Mouse (Mus musculus) thymus, postnatal 10 days (tissue): ENCODE results near the gene Baiap2.
A peak's percentile ranks its signal among the peaks of the same experiment; 100 is the strongest.

Experiments
- DNase-seq, 2 experiments: peaks; one replicate each; pipeline ENCODE4 v3.0.0; 2021; ENCODE audit warnings: low spot score in 2 of 2

Gene Baiap2

DNA sequence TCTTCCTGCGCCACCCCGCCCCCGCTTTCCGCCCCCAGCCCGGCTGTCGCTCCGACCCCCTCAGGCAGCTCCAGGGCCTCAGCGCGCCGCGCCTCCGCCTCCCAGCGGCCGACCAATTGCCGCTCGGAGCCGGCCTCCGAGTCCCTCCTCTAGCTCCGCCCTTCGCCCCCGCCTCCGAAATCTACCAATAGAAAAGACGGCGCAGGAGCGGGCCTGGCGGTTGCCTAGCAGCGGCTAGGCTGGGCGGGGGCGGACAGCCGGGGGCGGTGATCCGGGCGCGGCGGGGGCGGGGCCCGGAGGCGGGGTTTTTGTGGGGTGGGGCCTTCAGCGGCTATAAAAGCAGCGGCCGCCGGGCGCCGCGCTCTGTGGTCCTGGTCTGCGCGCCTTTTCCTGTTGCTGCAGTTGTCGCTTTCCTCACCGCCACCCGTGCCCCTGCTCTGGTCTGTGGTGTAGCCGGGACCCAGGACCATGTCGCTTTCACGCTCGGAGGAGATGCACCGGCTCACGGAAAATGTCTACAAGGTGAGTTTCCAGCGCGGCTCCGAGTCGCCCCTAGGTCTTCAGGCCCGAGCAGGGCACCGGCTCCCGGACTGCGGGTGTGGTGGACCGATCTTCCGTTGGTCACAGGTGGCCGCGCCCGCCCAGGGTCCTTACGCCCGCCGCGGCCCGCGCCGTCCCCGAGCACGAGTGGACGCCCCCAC, at the start of gene Baiap2:
Gene Baiap2, plus strand, starts transcription at position 37 of the 701 bp plus-strand sequence.
- DNase-seq, result peak; percentile 99

DNA sequence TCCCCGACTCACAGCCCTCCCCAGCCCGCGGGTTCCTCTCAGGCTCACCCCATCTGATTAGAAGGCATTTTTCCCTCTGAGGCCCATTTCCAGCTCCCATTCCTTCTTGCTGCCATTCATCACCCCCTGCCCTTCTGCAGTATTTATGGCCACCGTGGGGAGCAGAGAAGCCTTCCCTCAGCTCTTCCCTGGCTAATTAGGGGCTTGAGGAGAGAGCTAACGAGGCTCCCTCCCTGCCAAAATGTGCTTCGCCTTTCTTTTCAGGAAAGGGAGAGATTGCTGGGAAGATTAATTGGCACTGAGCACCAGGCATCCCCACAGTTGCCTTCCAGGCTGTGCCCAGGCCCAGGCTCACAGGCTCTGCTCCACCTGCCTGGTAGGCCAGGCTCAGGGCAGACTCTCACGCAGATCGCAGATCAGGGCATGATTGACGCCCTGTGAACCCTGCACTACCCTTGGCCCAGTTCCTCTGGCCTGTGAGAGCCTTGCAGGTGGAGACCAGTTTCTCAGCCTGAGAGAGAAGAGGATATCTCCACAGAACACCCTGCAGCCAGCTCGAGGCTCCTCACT, 48.8 kb upstream of the Baiap2 start:
- no peak for DNase-seq

DNA sequence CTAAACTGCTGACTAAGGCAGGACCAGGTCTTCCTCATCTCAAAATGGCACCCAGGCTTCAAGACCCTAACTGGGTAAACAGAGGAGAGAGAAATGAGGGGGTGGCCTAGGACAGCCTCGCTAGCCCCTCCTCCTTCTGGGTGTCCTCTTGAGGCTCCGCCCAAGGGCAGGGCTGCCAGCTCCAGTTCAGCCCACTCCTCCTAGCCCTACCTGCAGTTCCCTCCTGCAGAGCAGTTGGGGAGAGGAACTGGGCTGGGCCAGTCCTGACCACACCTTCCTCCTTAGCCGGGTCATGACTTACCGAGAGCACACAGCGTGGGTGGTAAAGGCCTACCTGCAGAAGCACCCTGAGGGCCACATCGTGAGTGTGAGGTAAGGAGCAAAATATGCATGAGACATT, 47.9 kb upstream of the Baiap2 start:
- DNase-seq, result no peak

DNA sequence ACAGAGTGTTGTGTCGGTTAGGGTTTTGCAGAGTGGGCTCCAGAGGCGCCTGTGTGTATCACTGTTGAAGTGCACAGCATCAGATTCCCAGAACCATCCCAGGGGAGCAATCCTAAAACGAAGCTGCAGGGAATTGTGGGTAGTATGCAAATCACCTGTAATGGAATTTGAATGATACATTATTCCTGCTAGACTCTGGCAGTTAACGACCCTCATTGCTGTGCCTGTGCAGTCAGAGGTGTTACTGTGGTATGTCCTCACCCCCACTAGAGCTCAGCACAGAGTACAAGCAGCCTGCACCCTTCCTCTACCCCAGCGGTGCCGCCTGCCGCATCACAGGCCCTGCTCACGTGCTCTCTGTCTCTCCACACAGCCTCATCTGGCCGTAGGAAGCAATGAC, 45.5 kb upstream of the Baiap2 start:
- DNase-seq, result no peak

DNA sequence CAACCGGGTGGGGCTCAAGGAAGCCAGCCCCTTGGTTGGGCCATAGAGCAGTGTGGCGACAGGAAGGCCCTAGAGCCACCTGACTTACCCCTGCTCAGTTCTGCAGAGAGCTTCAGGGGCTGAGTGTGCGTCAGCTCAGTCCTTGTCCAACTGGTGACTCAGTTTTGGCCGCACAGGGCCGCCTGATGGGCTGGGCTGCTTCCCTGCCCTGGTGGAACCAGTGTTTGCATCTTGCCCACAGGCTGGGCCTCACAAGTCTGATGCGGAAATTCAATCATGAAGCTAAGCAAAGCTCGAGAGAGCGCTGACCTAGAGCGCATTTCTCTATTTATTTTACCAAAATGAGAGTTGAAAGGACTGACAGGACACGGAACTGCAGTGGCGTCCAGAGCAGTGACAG, 43.6 kb upstream of the Baiap2 start:
- DNase-seq, result no peak

DNA sequence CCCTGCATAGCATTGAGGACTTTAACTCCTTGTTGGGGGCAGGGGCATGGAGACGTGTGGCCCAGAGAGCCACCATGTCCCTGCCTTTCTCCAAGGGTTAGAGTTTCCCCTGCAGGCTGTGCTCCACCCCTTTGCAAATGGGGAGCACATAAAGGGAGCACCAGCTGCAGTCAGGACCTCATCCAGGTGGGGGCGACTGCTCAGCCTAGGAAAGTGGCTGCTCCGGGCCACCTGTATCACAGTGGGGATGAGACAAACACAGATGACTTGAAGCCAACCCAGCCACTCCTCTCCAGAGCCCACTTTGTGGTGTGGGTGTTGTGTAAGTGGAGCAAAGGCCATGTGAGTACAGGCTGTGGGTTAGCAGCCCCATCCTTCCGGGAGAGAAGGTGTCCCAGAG, 41.4 kb upstream of the Baiap2 start:
- no peak for DNase-seq

DNA sequence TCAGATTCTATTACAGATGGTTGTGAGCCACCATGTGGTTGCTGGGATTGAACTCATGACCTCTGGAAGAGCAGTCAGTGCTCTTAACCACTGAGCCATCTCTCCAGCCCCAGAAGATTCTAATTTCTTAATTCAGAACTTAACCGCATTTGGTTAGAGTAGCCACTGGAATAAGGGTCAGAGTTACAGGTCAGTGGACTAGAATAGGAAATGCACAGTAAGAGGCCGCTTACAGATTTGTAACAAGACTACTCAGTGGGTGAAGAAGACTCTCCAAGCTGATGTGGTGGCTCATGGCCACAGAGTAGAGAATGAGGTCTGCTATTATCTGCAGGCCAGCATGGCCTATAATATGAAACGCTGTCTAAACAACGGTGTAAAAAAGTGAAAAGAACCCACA, 39.7 kb upstream of the Baiap2 start:
- no peak for DNase-seq

DNA sequence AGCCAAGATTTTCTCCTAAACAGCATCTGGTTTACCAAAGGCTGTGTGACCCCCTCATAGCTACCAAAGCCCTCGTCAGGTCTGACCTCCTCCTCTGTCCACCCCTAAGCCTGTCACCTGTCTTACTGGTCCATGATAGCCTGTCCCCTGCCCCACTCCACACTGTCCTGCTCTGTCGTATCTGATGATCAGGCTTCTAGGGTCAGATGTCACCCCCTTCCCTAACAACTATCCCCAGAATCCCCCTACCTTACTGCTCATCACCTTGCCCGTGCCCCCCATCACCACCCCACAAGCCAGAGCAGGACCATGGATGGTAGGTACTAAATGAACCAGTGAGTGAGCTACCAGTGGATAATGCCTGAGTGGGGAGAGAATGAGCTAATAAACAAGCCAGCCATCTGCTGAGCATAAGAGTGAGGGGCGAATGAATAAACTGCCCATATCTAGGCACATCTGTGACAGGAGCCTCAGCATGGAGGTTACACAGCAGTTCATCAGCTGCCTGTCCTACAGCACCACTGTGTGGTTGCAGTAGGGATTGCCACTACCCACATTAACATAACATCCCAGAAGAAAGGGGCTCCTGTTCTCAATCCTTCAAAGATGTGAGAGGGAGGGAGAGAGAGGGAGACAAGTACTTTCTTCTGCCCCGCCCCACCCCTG, 37.8 kb upstream of the Baiap2 start:
- peak; percentile 52 to 79 for DNase-seq

DNA sequence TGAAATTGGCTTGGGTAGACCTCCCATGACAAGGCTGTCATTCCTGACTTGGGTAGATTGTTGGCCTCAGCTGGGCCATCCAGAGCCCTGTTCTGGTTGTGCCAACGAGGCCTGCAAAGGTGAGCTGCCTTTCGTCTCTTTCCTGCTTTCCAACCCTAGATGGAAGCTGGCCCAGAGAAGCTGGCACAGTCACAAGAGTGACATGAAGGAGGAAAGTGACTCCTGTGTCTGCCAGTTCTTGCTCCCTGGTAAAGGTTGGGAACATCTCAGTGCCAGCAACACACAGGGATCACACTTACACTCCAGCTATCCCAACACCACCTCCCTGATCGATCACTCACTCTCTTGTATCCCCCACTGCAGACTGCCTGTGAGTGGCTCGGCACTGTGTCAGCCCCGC, 36.8 kb upstream of the Baiap2 start:
- no peak for DNase-seq

DNA sequence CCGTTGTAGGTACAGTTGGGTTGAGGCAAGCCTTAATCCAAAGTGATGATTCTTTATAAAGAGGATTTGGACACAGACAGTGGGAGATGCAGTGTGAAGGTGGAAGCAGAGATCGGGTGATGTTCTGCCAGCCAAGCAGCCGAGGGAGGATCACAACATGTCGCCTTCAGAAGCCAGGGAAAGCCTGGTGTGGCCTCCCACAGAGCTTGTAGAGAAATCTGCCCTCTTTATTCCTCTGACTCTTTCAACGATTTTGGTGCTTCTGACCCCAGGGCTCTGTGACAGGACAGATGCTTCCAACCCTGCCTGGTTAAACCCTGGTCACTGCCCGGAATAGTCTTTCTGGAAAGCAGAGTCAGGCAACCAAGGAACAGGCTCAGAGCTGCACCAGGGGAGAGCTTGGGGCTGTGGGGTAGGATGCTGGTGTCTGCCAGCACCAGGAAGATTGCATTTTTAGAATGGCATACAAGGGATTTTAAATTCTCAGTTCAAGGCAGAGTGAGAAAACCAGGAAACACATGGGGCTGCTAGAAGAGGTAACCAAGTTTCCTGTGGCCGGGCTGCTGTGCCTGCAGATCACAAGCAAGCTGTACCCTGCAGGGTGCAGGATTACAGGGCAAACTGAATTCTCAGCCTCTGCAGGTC, 35.4 kb upstream of the Baiap2 start:
- DNase-seq, result no peak

DNA sequence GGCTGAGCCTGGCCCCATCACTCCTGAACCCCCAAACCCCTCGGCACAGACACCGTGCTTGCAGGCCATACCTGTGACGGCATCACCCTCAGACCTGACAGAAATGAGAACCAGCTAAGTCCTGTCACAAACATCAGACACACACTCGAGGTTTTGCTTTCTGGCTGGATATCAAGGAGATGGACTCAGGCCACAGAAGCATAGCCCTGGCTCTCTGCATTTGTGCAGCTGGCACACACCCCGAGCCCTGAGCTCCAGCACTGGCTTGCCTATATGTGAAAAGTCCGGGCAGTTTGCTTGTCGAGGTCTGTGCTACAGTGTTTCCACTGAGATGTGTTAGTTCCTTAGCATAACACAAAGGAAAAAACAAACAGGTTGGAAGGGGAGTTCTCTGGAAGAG, 34.9 kb upstream of the Baiap2 start:
- DNase-seq, result no peak

DNA sequence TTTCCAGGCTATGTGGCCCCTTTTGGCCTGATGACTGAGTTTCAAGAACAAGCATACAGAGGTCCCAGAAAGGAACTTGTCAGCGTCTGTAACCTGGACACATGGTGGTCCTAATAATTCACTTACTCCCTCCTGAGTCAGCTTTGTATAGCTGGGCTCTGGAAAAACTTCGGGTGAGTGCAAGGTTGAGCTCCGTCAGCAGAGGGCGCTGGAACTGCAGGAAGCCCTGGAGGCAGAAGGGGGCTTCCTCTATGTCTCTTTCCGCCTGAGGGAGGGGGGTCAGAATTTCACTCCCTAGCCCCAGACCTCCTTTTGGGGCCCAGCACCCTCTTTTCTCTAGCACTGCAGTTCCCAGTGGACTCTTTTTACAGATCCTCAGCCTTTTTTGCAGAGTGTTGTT, 33.1 kb upstream of the Baiap2 start:
- DNase-seq, result peak; percentile 57 to 86

DNA sequence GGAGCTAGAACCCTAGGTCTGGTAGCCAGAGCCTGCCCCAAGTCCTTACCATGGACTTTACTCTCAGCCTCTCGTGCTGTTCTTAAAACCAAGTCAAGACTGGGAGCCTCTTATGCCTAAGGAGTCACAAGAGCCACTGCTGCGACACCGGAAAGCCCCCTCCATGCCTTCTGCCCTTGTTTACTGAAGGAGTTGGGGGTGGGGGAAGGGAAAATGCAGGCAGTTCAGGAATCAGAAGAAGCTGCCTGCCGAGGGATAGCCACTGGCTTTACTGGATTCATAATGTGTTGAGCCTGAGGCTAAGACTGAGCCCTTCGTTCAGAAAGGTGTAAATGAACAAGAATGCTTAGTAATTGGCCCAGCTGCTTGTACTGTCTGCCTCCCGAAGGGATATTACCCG, 29.7 kb upstream of the Baiap2 start:
- no peak for DNase-seq

DNA sequence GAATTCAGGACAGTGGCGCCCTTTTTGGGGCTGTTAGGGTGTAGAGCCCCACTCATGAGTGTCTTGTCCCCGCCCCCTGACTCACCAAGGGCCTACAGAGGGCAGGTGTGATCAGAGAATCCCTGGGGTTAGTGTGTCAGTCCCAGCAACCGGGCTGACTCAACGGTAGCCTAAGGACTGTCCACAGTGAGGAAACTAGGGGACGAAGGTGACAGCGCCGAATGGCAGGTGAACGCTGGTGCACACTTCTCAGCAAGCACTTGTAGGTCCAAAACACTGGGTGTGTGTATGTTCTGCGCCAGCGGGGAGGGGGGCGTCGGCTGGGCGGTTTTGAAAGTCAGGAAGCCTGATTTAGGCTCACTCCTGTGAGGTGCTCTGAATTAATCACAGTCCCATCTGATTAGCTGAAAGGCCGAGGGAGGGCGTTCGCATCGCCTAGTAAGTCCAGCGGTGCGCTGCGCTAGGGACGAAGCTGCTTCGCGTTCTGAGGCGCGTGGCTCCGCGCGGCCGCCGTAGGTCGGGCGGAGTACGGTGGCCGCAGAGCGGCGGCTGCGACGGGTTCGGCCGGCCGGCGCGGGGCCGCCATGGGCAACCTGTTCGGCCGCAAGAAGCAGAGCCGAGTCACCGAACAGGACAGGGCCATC, 29.1 kb upstream of the Baiap2 start, which contains the start of gene Chmp6:
Gene Chmp6, plus strand, starts transcription at position 151 of the 644 bp plus-strand sequence.
- peak; percentile 71 to 83 for DNase-seq

DNA sequence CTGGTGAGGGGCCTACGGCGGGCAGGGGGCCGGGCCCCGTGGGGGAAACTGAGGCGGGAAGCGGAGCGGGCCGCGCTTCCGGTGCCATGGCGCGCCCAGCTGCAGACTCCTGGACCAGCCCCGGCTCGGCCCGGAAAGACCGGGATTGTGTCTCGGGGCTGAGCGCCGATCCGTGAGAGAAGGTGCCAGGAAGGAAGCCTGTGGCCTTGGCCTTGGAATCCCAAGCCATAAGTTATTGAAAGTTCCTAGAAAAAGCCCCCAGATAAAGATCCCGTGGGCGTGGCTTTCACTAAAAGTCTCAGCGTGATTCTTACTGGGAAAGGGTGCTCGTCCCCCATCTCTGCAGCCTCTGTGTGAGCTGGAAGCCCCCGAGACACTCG, 28.6 kb upstream of the Baiap2 start:
- no peak for DNase-seq

DNA sequence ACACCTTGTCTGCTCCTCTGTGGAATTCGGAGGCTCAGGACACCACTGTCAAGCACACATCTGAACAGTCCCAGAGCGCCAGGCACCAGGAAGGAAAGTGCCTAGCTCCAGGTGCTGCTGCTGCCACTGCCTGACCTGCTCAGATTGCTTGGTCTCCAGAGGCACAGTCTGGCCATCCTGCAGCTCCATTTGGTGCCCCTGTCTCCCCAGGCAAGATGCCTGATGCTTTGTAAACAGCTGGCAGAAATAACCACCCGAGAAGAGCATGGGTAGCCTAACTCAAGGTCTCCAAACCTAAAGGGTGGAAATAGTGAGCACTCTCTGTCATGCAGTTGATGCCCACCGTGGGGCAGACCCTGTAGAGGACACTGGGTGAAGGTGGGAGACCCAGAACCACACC, 28.2 kb upstream of the Baiap2 start:
- DNase-seq, result no peak

DNA sequence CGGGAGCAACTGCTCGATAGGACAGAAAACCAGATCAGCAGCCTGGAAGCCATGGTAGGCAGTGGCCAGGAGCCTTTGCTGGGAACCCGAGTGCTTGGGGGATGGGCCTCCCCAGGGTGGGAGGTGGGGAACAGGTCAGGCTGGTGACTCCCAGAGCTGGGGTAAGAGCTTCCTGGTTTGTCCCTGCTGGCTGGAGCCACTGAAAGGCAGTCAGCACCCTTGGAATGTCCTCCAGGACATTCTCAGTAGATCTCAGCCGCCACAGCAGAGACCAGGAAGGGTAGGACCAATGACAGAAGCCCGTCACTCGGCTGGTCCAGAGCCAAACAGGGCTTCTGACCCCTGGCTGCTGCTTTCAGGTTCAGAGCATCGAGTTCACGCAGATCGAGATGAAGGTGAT, 26.9 kb upstream of the Baiap2 start:
- DNase-seq, result no peak

DNA sequence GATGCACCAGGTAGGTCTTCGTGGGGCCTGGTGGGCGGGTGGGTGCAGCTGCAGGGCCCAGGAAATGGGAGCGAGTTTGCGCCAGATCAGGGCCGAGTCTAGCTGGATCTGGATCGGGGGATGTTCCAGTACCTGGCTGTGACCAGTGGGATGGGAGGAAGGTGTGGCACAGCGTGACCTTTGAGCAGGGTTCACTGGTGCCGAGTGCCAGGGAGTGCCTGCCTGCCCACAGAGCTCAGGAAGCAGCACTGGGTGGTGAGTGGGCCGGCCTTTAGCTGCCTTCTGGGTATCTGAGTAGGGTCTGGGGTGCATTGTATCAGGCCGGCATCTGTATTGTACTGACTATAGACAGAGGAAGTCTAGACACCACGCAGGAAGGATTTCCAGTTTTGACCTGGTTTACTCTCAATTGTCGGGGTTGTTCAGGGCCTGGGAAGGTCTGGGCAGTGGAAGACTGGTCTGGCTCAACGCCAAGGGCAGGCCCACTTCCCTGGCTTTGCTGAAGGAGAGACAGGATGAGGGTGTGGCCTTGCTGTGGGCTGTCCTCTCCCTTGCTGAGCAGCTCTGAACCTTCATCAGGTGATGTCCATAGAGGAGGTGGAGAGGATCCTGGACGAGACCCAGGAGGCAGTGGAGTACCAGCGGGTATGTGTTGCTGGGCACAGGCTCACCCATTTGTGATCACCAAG, 26.3 kb upstream of the Baiap2 start:
- no peak for DNase-seq

DNA sequence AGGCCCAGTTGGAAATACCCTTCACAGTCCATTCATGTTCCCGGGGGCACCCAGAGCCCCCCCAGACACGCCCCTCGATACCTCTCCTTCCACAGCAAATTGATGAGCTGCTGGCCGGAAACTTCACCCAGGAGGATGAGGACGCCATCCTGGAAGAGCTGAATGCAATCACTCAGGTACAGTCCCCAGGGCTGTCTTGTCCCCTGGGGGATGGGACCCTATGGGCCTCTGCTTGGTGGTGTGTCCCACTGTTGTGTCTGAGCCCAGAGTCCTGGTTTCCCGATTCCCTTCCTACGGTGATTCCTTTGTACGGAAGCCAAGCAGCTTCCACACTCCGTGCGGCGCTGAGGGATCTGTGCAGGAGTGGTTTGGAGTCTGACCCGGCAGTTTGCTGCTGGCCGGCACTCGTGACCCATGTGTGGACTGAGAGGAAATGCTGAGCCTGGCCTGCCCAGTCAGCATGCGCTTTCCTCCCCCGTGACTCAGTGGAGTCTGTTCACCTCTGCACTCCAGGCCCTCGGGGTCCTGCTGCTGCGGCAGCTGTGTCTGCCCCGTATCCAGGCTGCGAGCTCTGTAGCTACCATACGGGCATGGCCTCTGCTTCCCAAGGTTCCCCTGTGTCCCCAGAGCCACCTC, 25.6 kb upstream of the Baiap2 start:
- DNase-seq, result no peak

DNA sequence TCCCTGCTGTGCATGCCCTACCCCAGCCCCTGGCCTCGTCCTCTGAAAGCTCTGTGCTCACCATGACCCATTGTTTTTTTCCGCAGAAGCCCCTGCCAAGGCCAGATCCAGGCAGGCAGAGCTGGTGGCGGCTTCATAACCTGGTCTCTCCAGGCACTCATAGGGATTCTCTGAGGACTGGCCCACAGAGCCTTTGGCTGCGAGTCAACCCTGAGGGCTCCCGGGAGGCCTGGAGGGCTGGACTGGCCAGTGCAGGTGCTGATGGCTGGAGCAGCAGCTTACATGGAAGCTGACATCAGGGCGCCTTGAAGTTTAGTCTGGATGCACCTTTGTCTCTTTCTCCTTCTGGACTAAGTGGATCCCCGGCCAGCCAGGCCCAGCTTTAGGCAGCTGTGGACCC, 24.0 kb upstream of the Baiap2 start:
- DNase-seq, result no peak

DNA sequence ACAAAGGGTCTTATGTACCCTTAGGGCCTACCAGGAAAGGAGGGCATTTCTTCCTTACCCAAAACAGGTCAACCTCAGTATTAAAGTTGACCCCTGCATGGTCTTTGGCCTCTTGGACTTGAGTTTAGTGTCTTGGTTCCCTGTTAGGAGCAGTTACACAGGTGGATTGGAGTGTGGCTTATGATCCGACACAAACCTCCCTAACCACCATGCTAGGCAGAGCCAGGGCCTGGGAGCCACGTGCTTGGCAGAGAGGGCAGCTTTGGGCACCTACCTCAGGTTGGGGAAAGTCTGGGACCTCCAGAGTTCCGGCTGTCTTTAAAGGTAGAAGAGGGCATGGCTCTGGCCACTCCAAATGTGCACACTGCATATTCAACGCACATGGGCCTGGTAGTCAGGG, 23.1 kb upstream of the Baiap2 start:
- DNase-seq, result no peak
